Mouse (Mus musculus) lung, postnatal 14 days (tissue): ENCODE data around the gene Tor4a.

Experiments
- DNase-seq: peaks from one replicate; pipeline ENCODE4 v3.0.0; 2021

The Tor4a gene

DNA sequence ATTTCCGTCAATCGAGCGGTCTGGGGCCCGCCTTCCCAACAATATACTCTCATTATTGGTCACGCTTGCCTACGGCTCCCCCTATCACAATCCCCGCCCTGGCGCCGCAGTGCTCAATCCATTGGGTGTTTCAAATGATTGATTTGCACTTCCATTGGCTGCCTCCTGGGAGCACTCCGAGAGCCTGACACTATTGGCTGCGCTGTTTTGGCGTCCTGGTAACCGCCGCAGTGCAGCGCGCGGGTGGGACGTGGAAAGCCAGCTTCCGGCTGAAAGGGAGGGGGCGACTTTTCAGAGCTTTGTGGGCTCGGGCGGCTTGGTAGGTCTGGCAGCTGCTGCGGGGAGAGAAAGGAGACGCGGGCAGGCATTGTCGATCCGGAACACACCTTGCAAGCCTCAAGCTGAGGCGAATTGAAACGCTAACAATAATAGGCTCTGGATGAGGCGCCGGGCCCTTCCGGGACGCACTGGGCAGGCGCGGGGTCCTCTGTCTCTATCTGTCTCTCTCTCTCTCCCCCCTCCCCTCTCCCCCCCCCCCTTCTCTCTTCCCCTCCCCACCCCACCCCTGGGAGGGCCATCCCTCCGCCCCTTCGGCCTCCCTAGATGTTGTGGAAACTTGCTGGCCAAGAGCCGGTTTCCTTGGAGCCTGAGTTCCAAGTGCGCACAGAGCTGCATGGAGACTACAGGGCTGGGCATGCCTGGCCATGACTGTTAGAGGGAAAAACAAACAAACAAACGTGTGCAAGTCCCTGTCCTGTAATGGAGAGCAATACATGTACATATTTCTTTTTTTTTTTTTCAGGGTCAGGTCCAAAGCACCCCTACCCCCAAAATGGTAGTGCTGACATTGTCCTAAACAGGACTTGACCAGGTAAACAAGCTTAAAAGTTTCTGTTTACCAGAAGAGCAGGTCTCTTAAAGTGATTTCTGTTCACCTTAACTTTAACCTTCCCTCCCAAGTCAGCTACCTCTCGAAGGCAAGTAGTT lies 28.4 kb upstream of the Tor4a start:
- peak; percentile 96 for DNase-seq

- DNase-seq: no peak
Observed at GRCm38 (mm10) chr2:25224492-25224765, 27.7 kb upstream of the Tor4a start, which contains the start of gene Tubb4b. TSS of gene Tubb4b (minus strand) at chr2:25224702.

- DNase-seq: peak; percentile 87
Observed at GRCm38 (mm10) chr2:25223681-25224491, 27.2 kb upstream of the Tor4a start.

DNA sequence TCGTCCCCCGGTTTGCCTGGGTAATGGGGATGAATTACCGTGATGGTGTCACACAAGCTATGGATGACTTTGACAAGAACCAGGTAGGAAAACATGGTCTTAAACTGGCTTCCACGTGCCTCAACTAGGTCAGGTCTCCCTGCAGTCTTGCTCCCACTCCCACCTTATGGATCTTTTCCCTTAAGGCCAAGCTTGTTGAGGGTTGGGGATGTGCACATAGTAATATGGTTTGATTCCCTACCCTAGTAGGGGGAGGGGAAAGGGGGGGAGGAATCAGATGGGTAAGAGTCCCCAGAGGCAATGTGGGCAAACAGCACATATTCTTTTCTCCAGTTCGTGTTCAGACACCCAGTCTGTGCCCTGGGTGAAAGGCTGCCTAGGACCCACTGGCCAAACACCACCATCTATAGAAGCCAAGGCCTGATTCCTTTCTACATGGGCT lies 24.7 kb upstream of the Tor4a start:
- DNase-seq: no peak

GRCm38 (mm10) chr2:25218445-25218844 lies 21.8 kb upstream of the Tor4a start, which contains the start of gene Fam166a:
TSS of gene Fam166a (plus strand) at chr2:25218745.
- no peak for DNase-seq

DNA sequence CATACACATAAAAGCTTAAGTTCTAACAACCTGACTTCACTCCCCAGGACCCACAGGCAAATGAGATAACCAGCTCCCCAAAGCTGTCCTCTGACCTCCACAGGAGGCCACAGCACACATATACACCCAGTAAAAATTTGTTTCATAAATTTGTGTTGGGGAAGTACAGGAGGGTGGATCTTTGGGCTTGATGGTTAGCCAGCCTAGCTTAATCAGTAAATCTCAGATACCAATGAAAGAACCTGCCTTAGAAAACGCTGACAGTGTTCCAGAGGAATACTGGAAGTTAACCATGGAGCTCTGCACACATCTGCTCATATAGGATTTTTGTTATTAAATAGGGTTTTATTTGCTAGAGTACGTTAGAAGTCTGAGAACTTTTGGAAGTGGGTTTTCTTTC lies 21.0 kb upstream of the Tor4a start:
- DNase-seq: no peak

DNA sequence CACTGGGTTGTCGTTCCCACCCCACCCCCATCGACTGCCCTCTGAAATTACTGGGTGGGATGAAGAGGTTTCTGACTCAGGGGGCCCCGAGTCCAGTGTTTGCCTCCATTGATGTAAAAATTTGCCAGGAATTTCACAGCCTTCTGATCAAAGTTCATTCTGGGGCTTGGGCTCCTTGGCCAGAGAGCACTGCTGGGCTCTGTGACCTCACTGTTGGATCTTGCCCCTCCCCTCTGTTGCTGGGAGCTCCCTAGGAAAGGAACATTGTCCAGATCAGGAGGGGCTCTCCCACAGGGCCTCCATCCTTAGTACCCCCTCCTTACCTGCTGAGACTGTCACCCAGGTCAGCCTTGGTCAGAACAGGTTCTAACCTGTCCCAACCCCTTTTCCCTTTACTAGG lies 17.8 kb upstream of the Tor4a start, which contains the start of gene Stpg3:
Gene Stpg3 (minus strand): TSS at position 194 of the 400 bp plus-strand sequence.
- DNase-seq: no peak

GRCm38 (mm10) chr2:25213266-25213865 lies 16.7 kb upstream of the Tor4a start:
- DNase-seq: no peak

DNA sequence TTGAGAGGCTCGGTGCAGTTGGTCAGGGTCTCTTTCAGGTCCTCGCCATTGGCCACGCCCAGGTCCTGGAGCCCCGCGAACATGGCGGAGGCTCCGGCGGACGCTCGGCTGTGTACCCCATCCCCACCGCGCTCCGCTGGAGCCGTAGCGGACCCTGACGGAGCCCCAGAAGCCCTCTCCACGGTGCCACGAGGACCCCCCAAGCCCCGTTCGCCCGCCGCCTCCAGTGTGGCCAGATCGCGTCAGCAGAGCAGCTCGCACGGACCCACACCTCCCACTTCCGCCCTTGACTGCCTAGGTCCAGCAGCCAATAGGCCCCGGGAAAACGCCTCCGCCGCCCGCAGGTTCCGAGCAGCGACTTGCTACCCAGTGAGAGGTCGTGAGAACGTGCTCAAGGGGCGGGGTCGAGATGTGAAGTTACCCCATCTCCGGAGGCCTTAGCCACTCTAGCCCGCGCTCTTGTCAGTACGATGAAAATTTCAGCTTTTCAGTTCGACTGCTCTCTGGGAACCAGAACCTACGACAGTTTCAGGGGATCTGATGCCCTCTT lies 14.5 kb upstream of the Tor4a start, which contains the start of gene Nelfb:
Gene Nelfb (minus strand): TSS at position 369 of the 550 bp plus-strand sequence.
- peak; percentile 92 for DNase-seq

DNA sequence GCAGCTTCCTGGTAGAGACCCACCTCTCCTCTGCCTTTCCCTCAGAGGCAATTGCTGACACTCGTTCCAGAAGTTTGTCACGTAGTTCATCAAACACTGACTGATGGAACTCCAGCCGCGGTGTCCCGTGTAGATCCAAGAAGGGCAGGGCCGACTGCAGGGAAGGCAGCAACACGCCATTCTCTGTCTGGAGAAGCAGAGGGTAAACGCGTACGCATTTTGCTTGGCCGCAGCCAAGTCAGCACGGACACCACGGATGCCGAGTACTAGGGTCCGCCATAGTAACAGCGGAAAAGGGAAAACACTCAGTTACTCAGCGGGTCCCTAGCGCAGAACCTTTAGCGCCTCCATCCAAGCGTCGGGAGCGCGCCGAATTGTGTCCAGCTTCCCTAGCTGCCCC lies 14.0 kb upstream of the Tor4a start:
- DNase-seq: no peak

GRCm38 (mm10) chr2:25207593-25207992 lies 10.9 kb upstream of the Tor4a start:
- DNase-seq: no peak

- DNase-seq: peak; percentile 19
Observed at GRCm38 (mm10) chr2:25203631-25204214, 7.0 kb upstream of the Tor4a start.

DNA sequence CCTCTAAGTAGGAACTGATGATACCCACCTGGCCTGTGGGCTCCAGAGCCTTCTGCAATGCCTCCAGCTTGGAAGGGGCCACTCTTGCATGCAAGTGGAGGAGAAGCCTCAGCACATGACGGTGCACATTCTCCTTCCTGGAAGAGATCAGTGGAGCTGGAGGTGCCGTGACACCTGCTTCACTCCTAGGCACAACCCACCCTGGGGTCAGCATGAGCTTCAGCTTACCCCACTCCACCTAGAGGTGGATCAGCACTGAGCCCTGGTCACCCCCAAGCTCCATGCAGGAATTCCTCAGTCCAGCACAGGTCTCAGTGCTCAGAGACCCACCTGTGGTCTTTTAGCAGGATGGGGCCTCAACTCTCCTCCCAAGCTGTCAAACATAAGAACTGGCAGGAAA lies 3.9 kb upstream of the Tor4a start:
- DNase-seq: no peak

GRCm38 (mm10) chr2:25197946-25198345 lies 1.3 kb upstream of the Tor4a start:
- no peak for DNase-seq

GRCm38 (mm10) chr2:25197191-25197590 lies 505 bp upstream of the Tor4a start:
- DNase-seq: peak; percentile 24

GRCm38 (mm10) chr2:25195211-25196156 lies 1.2 kb downstream of the Tor4a start:
- DNase-seq: peak; percentile 77

DNA sequence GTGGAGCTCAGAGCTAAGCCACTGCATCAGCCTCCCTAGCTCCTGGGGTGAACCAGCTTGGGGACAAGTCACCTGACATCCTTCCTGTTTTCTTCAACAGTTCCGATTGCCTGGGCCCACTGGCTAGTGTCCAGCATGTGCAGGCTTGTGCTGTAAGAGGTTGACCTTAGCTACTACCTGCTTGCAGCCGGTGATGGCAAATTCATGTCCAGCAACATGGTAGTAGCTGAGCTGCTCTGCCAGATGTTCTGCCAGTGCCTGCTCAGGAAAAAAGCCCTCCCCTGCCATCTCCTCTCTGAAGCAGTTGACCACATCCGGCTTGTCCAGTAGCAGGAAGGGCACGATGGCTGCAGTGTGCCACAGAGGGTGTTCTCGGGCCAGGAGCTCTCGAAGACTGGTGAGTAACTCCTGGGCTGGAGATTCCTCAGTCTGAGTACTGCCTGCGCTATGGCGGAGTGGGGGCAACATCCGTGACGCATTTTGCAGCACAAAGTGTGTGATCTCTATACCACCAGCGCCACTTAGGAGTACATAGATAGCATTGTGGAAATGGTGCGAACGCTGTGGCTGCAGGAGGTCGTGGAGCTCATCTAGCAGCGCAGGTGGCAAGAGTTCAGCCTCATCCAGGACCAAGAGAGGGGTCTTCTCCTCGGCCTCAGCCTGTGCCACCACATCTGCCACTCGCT lies 2.1 kb downstream of the Tor4a start:
- peak; percentile 23 for DNase-seq

DNA sequence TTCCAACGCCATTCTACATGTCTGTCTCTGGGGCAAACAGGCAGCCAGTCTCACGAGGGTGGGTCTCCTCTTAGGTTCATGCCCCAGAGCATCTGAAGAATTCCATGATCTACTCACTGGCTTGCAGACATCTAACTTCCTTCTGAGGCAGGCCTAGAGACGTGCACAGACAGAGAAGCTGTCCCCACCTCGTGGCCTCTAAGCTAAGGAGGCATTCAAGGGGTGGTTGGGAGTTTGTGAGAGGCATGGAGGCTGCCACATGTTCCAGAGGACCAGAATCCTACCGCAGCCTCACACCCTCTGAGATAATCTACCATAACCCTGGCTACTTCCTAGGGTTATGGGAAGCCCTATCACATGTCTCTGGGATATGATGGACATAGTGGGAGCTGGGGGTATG lies 2.7 kb downstream of the Tor4a start:
- no peak for DNase-seq

- DNase-seq: peak; percentile 88
Observed at GRCm38 (mm10) chr2:25193330-25193770, 3.3 kb downstream of the Tor4a start.

- no peak for DNase-seq
Observed at GRCm38 (mm10) chr2:25187841-25188240, 8.8 kb downstream of the Tor4a start.

- DNase-seq: no peak
Observed at GRCm38 (mm10) chr2:25186575-25186930, 10.1 kb downstream of the Tor4a start.
